Mouse (Mus musculus) layer of hippocampus, adult 8-10 months (tissue): Measurements from ENCODE around the gene Il24. TPM values are rescaled to one million over a fixed set of nuclear protein-coding genes. Genes with fewer than 3 reads are reported as not detected.
A peak's percentile ranks its signal among the peaks of the same experiment; 100 is the strongest.

Experiments
- DNase-seq, 2 experiments: peaks; one replicate each; pipeline ENCODE4 v3.0.0; 2022; ENCODE audit warnings: low spot score in 2 of 2
- total RNA-seq, 4 experiments: library from RNA; stranded (reverse); gene quantifications; 2 replicates each; pipeline ENCODE4 v1.2.4; 2022

Il24 gene
- total RNA-seq, 4 experiments from 2014 or later = not detected

DNA sequence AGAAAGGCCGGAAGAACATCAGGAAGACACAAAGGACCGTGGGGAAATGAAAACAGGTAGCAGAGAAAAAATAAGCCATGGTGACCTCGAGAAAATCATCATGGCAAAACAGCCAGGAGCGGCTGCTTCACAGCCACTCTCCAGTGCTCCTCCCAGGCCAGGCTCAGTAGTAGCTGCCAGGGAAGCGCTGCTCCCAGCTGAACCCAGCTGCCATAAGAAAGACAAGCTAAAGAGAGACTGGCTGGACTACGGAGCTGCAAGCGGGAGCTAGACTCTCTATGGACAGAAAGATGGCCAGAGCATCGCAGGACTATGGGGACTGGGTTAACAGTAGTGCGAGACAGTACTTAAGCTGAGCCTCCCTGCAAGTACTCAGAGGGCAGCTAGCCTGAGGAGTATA is 32.4 kb downstream of the Il24 start:
- no peak for DNase-seq

DNA sequence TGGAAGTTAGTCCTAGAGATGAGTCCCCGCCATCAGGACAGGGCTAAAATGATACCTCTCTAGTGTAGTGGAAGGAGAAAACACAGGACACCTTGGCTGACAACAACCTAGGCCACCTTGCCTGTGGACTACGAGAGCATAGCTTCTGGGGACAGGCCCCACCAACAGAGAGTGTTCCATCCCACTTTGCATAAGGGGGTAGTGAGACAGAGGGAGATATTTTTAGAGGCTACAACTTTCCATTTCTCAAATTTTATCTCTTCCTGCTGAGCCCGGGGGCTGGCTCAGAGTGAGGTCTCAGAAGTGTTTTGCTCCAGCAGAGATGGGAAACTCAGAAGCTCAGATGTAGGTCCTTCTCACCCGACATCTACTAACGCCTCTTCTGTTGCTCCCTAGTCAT is 36.8 kb downstream of the Il24 start:
- DNase-seq = no peak

DNA sequence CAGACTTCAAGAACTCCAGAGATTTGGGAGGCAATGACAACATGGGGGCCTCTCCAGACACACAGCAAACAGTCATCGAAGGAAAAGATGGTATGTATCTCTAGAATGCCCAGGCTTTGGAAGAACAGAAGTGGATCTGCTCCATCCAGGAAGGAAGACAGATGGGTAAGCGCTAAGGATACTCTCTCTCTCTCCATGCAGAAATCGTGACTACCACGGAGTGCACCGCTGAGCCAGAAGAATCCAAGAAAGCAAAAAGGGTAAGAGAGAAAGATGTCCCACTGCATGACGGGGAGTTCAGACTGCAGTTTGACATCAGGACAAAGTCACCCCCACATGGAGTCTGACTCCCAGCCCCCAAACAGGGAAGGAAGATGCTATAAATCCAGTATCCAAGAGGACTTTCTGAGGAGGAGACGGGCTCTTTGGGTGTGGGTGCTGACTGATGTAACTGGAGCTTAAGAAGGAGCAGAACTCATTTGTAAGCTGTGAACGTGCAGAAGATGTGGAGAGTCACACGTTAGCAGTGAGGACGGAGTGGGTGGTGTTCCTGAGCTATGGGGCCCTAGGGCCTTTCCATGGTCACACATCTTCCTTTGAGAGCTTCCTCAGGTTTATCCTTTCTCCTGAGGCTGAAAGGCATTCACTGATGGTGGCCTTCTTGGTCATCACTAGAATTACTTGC is 37.6 kb downstream of the Il24 start:
- DNase-seq = peak in 1 of 2 experiments; percentile 6

DNA sequence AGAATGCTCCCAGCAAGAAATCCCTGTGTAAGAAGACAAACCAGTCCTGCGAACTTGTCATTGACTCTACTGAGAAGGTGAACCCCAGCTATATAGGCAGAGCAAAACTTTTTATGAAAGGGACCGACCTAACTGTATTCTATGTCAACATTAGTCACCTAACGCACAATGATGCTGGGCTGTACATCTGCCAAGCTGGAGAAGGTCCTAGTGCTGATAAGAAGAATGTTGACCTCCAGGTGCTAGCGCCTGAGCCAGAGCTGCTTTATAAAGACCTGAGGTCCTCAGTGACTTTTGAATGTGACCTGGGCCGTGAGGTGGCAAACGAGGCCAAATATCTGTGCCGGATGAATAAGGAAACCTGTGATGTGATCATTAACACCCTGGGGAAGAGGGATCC is 42.7 kb downstream of the Il24 start:
- DNase-seq = no peak

DNA sequence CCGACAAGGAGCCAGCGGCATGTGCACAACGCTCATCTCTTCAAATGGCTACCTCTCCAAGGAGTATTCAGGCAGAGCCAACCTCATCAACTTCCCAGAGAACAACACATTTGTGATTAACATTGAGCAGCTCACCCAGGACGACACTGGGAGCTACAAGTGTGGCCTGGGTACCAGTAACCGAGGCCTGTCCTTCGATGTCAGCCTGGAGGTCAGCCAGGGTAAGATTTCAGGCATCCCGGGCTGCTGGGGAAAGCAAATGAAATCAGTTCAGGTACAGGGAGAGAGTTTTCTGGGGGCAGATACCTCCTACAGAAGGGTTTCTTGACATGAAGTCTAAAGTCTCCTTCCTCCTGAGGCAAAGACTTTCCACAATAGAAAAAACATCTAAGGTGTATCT is 45.6 kb downstream of the Il24 start:
- DNase-seq = no peak

DNA sequence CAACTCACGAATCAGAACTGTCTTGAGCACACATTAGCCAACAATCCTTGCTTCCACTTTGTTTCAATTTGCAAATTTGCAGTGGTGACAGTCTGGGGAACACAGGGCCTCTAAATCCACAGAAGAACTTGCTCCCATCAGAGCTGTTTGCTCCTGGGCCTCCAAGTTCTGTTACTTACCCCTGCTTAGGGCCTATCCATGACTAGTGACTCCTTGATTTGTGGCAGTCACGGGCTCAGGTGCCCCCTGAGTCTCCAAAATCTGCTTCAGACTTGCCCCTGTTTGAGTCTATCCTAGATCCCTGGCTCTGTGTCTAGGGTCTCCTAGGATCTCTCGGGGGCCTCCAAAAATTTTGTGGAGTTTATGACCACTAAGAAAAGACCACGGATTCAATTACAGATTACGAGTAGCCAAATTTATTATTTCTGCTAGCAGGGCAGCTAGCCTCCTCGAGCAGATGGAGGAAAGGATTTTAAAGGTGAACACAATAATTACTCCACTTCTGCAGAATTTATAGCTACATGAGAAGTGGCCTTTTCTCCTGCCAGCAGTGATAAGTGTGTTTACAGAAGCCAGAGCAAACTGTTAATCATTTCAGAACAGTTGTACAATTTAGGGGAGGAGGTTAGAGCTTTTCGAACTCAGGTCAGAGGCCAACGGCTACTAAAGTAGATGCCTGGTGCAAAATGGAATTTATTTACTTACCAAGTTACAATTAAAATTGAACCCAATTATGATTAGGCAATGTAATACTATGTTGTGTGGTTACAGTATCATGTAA is 46.5 kb downstream of the Il24 start:
- no peak for DNase-seq

DNA sequence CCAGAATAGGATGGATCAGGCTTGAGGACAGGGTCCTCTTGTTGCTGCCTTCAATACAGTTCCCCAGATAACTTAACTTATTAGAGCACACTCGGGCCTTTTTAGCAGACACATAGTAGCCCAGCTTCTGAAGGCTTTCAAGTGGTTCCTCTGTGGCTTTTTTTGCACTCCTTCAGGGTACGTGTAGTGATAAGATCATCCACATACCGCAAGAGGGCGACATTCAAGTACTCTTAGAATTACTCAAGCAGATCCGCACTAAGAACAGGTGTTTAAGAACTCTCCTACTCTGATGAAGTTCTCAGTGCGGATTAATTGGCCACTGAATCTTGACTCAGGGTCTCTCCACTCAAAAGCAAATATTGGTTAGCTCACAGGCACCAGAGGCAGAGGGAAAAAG is 49.0 kb downstream of the Il24 start:
- DNase-seq = no peak

DNA sequence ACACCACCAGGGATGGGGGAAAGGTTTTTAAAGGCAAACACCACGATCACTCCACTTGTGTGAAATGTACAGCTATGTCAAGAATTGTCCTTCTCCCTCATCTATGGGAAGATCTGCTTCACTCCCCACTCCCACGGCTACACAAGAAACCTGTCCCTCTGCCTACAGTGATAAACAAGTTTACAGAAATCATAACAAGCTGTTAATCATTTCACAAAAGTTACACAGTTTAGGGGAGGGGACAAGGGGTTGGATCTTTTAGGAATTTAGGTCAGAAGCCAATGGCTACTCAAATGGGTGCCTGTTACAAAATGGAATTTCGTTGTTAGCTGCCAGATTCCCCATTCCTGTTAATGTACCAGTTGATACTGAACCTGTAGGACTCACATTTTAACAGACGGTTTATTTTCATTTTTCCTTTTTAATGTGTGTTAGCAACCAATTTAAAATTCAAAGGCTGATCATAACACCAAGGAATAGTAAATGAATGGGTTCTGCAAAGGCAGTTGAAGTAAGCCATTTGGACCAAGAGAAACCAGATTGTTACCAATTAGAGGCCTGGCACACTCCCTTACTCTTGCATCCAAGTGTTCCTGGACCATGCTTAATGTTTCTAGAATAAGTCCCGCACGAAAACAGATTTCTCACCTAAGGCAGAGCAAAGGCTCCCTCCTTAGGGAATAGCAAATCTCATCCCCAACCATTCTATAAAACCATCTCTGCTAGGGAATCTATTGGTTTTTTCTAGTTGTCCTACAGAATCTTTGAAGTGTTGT is 51.9 kb downstream of the Il24 start:
- peak; percentile 32 to 52 for DNase-seq

DNA sequence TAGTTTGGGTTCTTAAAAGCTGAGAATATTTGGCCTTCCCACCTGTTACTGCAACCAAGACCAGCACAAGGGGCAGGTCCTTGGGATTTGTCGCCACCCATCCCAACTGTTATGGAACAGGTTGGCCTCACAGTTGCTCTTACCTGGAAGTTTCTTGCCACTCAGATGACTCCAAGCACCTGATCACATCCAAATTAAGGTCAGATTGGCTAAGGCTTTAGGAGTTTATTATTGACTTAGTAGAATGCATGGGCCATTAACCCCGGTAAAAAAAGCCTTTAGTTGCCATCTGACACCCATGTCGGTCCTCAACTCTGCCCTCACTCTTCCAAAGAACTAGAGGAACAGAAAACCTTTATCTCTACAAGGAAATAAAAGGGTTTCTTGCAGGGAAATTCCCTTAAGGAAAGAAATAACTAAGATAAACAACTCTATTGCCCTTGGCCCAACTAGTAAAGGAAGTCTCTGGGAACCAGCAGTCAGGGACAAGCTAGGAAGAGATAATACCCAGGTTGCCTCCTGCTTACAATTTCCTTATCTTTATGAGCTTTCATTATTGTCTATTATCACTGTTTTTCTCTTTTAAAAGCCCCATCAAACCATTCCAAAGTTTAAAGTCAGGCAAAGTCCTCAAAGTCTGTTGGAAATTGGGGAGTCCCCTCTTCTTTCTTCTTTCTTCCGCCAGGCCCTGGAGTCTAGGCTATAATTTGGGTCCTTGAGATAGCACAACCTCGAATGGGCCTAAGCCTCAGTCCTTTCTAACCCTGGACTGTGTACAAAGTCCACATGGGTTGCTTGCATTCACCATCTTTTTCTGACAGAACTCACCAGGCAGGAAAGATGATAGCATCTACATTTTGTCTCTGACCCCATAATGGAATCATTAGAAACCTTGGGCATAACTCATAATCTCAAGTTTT is 54.8 kb downstream of the Il24 start:
- DNase-seq = no peak

Other genes starting within 250 kb of the Il24 start
- gene C4bp, start 225.8 kb downstream of the Il24 start, total RNA-seq = 1 to 10 TPM in 1 of 4 experiments, under 1 TPM in 3; 0.53 to 1.2 (median 0.86) TPM
- gene Gm29427, start 171.7 kb downstream of the Il24 start, total RNA-seq = under 1 TPM in 1 of 4 experiments, not detected in 3; 0.29 TPM
- gene Yod1, start 170.1 kb downstream of the Il24 start, total RNA-seq = 10 to 100 TPM; 15.4 to 19.2 (median 17.2) TPM
- gene Pfkfb2, start 158.2 kb downstream of the Il24 start, total RNA-seq = 10 to 100 TPM; 46.1 to 48.5 (median 48.2) TPM
- gene AA986860, start 155.5 kb downstream of the Il24 start, total RNA-seq = 1 to 10 TPM; 1.4 to 2.2 (median 1.5) TPM
- gene Fcamr, start 86.6 kb downstream of the Il24 start, total RNA-seq = not detected
- not detected for gene Pigr, start 60.8 kb downstream of the Il24 start, total RNA-seq
- gene Fcmr, start 21.8 kb downstream of the Il24 start, total RNA-seq = not detected
- not detected for gene Il20, start 24.0 kb upstream of the Il24 start, total RNA-seq
- not detected for gene Il19, start 52.7 kb upstream of the Il24 start, total RNA-seq
- not detected for gene Il10, start 132.4 kb upstream of the Il24 start, total RNA-seq
- 10 to 100 TPM; 27.7 to 42.7 (median 35.3) TPM for gene Mapkapk2, start 210.4 kb upstream of the Il24 start, total RNA-seq